Mouse (Mus musculus) c-Kit-positive CD71-positive TER-119-positive erythroid progenitor cells, embryonic 14.5 days (primary cell): ENCODE results near the gene Gm20388.
"Not testable (repeated sequence)": the region's sequence is repeated elsewhere in the genome, so short reads cannot be mapped to it uniquely, and the experiment has no call there.

Source experiments
- DNase-seq: peaks from one replicate; pipeline ENCODE4 v3.0.0-alpha.2; 2013; ENCODE audit warnings: low spot score

Gm20388 gene

DNA sequence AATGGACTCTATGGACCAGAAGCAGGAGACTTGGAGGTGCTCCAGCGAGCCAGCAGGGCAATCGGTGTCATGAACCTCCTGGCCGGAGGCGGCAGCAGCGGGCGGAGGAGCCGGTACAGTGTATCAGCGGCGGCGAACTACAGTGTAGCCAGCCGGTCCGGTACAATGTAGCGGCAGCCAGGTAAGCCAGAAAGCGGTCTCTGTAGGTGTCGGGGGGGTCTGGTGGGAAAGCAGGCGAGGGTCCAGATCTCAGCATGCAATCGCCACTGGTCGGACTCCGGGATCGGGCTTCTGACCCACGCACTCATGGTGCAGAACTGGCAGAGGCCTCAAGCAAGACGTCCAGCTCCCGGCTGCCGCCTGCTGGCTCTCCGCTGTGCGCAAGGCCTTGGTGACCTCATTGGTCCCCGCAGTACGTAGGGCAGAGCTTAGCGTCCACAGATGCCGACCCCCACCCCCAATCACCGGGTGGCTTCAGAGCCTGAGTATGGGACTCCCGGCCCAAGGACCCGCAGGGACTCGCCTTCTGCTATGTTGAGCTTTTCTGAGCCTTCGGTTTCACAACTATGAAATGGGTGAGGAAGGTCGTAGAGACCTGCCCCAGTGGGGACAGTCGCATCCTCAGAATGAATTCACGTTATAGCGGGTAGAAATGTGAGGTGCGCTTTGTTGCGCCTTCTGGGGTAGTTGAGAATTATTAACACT, 3532.4 kb downstream of the Gm20388 start:
- DNase-seq: peak; percentile 85

DNA sequence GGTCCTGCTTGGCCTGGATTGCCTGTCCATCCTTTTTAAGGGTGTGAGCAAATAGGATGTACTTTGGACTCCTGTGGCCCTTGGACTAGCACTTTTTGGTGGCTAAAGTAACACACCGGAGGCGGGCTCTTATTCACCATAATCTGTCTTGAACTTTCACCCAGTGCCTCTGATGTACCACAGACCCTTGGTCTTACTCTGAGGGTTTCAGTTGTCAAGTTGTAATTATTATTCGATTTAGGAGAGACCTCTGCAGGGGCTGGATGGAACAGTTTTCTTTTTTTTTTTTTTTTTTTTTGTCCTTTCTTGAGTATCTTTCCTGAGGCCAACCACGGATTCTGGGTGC, 3532.9 kb downstream of the Gm20388 start:
- peak; percentile 23 for DNase-seq

DNA sequence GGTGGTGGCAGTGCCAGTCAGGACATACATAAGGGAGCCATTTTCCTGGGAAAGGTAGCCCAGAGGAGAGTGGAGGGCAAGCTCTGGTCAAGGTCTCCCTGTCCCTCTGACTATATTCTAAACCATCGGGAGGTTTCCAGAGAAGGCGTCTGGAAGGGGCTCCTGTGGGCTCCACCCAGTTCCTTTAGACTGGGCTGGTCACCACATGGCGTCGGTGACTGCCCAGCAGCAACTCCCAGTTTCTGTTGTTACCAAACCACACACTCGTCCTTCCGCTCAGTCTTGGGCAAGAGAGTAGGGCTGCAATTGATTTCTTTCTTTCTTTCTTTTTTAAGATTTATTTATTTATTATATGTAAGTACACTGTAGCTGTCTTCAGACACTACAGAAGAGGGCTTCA, 3533.5 kb downstream of the Gm20388 start:
- DNase-seq: no peak

DNA sequence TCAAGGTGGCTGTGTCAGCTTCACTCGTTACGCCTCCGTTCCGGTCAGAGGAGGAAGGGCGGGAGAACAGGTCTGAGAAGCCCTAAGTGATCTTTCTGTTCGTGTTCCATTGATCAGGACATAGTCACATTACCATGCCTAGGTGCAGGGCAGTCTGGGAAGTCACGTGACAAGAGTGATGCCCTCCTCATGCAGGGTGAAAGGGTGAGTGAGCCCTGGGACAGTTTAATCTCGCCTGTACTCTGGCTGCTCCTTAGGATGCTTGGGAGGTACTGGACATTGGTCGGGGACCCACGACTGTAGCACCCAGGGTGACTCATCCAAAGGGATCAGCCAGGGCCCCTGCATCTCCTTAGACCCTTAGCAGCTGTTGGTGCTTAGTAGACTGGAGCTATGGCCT, 3535.3 kb downstream of the Gm20388 start:
- DNase-seq: no peak

DNA sequence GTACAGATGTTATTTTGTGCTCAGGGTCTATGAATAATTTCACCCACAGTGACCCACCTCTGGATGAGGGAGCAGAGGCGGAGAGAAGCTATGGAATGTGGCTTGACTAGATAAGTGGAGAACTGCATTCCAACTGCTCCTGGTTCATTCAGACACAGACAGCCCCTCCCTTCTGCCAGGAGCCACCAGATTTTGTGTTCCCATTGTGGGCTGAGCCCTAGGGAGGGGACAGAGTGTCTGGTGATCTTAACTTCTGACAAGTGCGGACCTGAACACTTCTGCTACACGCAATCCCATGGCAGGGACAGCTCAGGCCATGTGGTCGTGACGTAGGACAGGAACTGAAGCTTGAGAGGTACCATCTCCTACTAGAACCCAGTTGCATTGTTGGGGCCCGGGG, 3536.2 kb downstream of the Gm20388 start:
- DNase-seq: no peak

DNA sequence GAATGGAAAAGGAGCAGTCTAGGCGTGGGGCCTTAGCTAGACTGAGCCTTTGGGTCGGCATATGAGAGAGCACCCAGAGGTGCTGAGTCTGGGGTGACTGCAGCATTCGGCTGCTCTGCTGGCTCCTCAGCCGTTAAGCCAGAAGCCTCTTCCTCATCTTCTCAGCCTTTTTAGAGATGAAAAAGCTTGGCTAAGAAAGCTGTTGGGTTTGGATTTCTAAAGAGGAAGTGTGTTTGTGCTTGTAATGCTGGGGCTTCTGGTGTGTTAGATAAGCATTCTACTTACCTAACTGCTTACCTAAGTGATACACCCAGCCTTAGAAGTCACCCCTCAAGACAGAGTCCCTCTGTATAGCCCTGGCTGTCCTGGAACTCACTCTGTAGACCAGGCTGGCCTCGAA, 3540.1 kb downstream of the Gm20388 start:
- DNase-seq: no peak

DNA sequence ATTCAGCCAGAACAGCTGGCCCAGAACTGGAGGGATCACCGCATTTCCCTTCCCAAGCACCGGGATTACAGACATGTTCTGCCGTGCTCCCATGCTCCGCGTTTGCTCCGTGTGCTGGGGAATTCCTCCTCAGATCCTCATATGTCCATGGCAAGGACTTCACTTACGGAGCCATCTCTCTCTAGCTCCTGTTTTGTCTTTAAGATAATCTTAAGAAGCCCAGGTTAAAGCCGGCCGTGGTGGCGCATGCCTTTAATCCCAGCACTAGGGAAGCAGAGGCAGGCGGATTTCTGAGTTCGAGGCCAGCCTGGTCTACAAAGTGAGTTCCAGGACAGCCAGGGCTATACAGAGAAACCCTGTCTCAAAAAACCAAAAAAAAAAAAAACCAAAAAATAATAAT, 3541.1 kb downstream of the Gm20388 start:
- DNase-seq: not testable (repeated sequence)

DNA sequence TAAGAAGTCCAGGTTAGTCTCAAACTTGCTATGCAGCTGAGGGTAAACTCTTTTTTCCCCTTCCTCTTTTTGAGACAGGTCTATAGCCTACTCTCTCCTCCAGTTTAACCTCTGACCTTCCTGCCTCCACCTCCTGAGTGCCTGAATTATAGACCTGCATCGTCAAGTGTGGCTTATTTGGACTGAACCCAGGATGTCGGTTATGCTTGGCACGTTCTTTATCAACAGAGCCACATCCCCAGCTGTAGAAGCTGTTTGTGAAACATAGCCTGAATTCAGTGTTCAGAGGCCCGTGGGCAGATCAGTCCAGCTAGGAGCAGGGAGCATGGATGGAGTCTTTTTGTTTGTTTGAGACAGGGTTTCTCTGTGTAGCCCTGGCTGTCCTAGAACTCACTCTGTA, 3541.5 kb downstream of the Gm20388 start:
- DNase-seq: no peak

DNA sequence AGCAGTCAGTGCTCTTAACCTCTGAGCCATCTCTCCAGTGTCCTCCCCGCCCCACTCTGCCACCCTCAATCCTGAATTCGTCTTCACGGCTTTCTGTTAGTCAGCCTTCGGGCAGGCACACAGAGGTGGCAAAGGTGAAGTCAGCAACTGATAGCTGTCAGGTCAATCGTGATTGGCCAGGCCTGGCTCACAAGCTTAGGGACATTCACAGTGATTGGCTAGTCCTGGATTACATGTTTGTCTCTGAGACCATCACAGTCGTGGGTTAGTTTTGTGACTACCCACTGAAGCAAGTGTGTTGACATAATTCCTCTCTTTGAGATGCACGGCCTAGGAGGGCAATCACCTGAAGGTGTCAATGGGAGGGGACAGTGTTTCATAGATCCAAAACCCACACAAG, 3542.7 kb downstream of the Gm20388 start:
- DNase-seq: no peak

DNA sequence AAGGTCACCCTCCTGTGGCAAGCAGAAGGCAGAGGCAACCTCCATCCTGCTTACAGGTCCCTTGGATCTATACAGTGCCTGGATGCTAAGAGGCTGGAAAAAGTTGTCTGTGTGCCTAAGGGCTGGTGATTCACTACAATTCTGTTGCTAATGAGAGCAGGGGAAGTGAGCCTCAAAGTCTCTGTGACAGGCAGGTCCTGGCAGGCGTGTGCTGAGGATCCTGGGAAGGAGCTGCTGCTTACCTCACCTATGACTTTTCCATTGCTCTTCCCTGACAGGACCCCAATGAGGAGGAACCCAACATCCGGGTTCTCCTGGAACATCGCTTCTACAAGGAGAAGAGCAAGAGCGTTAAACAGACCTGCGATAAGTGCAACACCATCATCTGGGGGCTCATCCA, 3543.3 kb downstream of the Gm20388 start:
- no peak for DNase-seq

DNA sequence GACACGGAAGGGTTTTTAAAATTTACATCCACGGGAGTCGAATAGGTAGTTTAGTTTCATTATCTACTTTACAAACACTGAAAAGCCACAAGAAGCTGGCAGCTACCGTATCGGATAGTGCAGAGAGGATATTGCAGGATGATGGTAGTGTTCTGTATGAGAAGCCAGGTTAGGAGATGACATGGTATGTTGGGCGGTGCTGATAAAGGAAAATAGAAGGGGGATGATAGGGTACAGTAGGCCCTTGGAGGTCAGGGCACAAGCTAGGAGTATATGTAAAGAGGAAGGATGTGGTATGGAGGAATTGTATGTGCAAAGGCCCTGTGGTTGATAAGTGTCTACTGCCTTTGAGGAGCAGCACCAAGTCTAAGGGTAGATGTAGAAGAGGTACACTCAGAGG, 3543.9 kb downstream of the Gm20388 start:
- DNase-seq: no peak

DNA sequence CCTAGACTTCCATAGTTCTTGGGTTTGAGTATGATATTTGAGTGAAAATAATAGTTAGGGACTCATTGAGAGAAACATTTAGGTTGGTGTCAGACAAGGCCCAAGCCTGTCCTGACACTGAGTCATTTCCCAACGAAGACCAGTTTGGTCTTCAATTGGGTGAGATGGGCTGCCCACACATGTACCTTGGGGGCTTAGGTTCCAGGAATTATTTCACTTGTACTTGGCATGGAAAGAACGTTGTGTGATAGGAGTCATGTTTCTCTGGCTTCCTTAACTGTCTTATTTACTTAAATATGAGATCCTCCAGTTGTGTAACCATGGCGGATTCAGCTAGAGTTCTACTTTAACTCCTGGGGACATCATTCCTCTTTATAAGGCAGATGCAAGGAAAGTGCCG, 3553.0 kb downstream of the Gm20388 start:
- no peak for DNase-seq

DNA sequence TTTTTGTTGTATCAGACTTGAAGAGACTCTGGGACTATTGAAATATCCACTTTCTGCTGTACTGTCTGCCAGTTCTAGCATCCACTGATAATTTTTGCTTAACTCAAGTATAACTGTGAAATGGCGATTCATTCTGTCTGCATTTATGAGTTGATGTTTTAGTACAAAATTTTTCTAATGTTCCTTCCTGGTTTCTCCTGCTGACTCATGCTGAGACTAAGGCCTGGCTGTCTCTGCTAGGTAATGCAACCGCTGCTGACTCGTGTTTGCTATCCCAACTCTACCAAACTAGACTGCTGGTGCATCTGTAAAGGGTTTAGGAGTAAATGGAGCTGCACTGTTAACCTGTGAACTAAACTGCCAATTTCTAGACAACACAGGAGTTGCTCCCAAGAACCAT, 3556.8 kb downstream of the Gm20388 start:
- no peak for DNase-seq

DNA sequence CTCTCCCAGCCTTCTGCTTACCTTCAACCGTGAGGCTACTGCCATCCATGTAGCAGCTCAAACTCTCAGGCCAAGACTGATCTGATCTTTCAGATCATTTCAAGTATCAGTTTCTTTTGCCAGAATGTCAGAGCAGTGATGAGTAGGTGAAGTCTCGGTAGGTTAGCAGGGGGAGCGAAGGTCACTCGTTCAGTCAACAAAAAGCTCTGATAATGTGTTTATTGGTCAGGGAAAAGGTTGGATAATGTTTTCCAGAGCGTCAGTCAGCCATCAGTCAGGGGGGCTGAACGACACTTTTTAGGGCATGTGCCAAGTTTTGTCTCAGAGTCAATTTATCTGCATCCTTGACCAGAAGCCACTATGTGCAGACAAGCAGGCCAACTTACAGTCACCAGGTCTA, 3562.3 kb downstream of the Gm20388 start:
- not testable (repeated sequence) for DNase-seq

DNA sequence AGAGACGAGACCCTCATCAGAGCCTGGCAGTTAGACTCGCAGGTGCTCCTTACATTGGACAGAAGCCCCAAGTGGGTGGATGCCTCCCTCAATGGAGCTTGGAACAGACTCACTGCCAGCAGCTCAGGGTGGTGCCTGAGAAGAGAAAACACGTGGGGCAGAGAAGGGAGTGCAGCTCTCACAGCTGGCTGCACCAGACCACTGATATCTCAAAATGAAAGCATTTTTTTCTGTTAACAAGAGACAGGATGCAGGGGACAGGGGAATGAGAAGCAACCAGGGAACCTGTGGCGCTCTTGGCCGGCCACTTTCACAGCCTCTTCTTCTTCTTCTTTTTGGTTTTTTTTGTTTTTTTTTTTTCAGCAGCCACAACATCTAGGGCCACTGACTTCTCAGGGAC, 3563.9 kb downstream of the Gm20388 start:
- DNase-seq: not testable (repeated sequence)

DNA sequence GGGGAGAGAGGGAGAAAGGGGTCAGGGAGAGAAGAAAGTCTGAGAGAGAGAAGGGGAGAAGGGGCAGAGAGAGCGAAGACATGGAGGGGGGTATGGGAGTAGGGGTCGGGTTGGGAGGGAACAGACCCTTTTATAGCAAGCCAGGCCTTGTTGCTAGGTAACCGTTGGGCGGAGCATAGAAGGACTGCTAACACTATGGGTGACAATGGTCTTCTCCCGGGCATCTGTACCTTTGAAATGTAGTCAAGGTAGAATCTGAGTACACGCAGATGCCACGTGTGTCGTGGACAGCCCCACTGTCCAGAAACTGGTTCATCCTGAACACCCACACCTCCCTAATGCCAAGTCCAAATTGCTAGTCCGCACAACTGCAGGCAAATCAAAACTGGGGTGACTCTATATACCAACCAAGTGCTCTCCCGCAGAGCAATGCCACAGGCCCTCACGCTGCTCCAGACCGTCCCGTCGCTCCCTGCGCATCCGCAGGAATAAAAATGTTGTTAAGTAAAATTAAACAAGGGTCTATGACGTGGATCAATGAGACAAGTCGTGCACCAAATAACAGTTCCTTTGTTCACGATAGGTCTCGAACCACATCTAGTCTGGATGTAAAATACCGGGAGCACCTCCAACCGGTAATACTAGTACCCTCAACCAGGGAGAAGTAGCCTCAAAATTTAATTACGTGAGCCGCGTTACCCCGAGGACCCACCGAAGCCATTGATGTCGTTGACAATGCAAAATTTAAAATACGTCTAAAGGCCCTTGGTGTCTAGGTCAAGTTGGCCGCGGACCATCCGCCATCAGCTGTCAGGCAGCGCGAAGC, 3566.5 kb downstream of the Gm20388 start:
- peak; percentile 34 for DNase-seq

DNA sequence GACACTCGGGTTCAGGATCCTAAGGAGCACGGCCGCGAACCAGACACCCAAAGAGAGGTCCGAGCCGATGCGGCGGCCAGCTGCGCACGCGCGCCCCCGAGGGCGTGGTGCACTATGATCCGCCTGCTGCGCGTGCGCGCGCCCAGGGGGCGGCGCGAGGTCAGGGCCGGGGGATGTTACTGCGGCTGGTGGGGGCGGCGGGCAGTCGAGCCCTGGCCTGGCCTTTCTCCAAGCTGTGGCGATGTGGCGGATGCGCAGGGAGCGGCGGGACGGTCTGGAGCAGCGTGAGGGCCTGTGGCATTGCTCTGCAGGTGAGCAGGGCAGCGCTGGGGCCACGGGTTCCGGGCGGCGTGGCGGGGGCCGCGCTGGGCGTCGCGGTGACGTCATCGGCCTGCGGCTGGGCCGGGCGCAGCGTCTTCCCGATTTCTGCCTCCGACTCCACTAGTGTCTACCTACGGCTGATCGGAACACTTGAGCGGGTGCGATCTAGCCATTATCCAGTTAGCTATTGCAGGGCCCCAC, 3567.2 kb downstream of the Gm20388 start, which contains the start of gene Afg3l1:
TSS of gene Afg3l1 (plus strand) at position 167 of the 522 bp plus-strand sequence.
- peak; percentile 85 for DNase-seq

DNA sequence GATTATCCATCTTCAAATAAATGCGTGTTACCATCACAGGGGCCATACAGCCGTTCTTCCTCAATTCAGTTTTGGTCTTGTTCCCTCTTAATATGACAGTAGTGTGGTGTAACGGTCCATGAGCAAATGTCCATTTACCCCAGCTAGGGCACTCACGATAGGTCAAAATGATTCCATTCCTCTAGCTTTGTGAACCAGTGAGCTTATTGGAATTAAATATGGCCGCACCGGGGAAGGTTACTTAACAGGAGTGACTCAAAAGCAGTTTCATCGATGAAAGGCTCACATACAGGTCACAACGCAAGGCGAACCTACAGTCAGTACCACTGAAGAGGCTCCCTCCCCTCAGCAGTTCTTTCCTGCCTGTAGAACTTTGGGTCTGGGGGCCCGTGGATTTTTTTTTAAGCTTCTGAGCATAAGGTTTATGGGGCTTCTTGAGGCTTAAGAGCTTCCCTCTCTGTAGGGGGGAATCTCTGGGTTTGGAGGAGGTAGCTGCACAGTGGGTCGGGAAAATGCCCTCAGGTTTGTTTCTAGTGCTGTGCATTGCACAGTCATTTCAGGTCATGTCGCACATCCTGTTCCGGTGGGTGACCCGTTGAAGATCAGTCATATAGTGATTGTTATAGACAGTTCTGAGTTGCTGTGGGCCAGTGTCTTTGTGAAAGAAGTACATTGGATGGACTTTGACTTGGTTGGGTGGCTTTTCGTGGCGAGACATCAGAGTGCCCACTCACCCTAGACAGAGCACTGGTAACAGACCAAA, 3568.0 kb downstream of the Gm20388 start:
- DNase-seq: peak; percentile 55

DNA sequence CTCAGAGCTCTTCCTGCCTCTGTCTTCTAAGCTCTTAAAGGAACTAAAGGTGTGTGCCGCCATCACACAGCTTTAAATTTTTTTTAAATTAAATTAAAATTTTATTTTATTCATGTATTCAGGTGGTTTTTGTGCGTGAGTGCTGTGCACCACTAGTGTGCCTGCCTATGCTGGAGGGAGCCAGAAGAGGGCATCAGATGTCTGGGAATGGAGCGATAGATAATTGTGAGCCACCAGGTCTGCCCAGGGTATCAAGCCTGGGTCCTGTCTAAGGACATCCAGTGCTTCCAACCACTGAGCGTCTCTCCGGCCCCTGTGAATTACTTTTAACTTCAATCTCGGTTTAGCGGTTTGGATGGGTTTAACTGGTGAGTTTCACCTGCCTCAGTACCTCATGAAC, 3572.0 kb downstream of the Gm20388 start:
- no peak for DNase-seq

DNA sequence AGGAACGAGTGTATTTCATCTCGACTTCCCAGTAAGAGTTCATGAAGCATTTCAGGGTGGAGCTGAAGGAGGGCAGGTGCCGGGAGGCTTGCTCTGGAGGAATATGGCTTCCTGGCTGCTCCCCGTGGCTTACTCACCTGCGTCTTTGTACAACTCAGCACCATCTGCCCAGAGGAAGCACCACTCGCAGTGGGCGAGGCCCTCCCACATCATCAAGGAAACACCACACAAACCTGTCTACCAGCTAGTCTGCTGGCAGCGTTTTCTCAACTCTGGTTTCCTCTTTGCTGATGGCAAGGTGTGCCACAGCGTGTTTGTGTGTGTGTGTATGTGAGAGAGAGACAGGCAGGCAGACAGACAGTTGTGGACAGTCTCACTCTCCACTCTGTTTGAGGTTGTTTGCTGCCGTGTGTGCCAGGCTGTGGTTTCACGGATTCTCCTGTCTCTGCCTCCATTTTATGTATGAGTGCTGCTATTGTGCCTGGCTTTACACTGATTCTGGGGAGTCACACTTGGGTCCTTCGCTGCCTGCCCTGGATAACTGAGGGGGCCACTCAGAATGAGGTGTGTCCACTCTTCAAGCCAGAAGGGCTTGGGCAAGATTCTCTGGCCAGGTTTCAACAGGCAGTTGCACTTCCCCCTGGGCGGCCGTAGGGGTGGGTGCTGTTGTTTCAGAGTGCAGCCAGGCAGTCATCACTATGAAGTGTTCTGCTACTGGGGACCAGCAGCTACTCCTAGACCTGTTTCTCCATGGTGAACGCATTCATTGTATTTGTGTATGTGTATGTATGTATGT, 3580.8 kb downstream of the Gm20388 start:
- DNase-seq: no peak

DNA sequence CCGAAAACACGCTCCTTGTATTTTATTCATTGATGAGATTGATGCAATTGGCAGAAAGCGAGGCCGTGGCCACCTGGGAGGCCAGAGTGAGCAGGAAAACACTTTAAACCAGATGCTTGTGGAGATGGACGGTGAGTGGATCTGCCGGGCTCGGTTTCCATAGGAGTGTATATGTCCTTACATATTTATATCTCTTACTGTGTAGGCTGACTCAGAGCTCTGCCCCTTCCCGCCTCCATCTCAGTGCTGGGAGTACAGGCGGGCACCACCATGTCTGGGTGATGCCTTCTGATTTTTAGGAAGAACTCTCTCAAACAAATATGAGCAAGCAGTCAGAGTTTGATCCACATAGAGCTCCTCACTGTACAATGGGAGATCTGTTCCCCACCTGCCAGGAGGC, 3582.3 kb downstream of the Gm20388 start:
- DNase-seq: no peak

DNA sequence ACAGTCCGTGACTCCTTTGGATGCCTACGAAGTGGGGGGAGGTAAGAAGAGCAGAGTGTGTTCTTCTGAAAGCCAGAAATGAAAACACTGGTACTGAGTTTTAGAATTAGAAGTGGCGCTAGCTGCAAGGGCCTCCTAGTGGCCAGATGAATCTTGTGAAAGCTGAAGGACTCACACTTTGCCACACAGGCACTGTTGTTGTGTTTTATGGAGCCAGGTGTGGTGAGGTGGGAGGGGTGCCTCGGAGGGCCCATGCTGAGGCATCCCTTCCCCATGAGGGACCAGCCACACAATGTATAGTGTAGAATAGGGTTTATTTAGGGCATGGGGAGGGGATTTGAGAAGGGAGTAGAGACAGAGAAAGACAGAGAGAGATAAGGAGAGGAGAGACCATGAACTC, 3587.1 kb downstream of the Gm20388 start:
- no peak for DNase-seq
